Mouse (Mus musculus) forebrain, embryonic 13.5 days (tissue): ENCODE results near the gene Uspl1. TPM values are rescaled to one million over a fixed set of nuclear protein-coding genes. Genes with fewer than 3 reads are reported as not detected.
A peak's percentile ranks its signal among the peaks of the same experiment; 100 is the strongest.

ENCODE experiments used
- ATAC-seq: fragments of 200-750 bp; cut with Nextera tagmentation; 2 replicates; pipeline ENCODE4 v1.8.0; 2017
- H3K27ac ChIP-seq: fragments of 300-500 bp; sonication (generic); 2 replicates; pipeline ENCODE4 v1.5.1; 2015; ENCODE audit warnings: inconsistent platforms, mild to moderate bottlenecking, moderate library complexity
- H3K27me3 ChIP-seq: fragments of 300-500 bp; sonication (generic); 2 replicates; pipeline ENCODE4 v1.6.1; 2015; ENCODE audit warnings: mild to moderate bottlenecking, inconsistent platforms
- H3K36me3 ChIP-seq: fragments of 300-500 bp; sonication (generic); 2 replicates; pipeline ENCODE4 v1.6.1; 2015; ENCODE audit warnings: mild to moderate bottlenecking, inconsistent platforms; ENCODE audit not compliant: poor library complexity, severe bottlenecking
- H3K4me1 ChIP-seq: fragments of 300-500 bp; sonication (generic); 2 replicates; pipeline ENCODE4 v1.6.1; 2015; ENCODE audit warnings: inconsistent platforms
- H3K4me2 ChIP-seq: fragments of 300-500 bp; sonication (generic); 2 replicates; pipeline ENCODE4 v1.6.1; 2015; ENCODE audit warnings: inconsistent platforms, mild to moderate bottlenecking, moderate library complexity
- H3K4me3 ChIP-seq: fragments of 300-500 bp; sonication (generic); 2 replicates; pipeline ENCODE4 v1.5.1; 2015; ENCODE audit warnings: mild to moderate bottlenecking, inconsistent platforms
- H3K9ac ChIP-seq: fragments of 300-500 bp; sonication (generic); 2 replicates; pipeline ENCODE4 v1.6.1; 2015; ENCODE audit warnings: mild to moderate bottlenecking, inconsistent platforms
- H3K9me3 ChIP-seq: fragments of 300-500 bp; sonication (generic); replicated peaks from 2 replicates; pipeline ENCODE4 v1.6.1; 2016; ENCODE audit warnings: inconsistent platforms
- WGBS: fragments of 180-500 bp; shearing (Covaris S2); methylation state at CpG from one replicate; pipeline ENCODE4 v1.1.7; 2015; 5-methylcytosine and 5-hydroxymethylcytosine counted together
- polyA plus RNA-seq: library from polyadenylated mRNA; unstranded; fragments of >200 nt; fragmentation: Nextera tagmentation; extraction: Ambion mirVana; gene quantifications from 2 replicates; pipeline ENCODE4 v1.2.1, GENCODE M21; 2015

The Uspl1 gene
- polyA plus RNA-seq, 1 experiment from 2014 or later = 54.8 TPM

GRCm38 (mm10) chr5:149247047-149247904, 63.1 kb downstream of the Uspl1 start:
- no peaks in the 10 kb centered on the region for H3K36me3 ChIP-seq
- no peak overlapping the region for H3K9ac ChIP-seq
- no peaks in the 10 kb centered on the region for H3K27me3 ChIP-seq
- no peak overlapping the region for H3K4me2 ChIP-seq
- H3K4me1 ChIP-seq = no peaks in the 10 kb centered on the region
- H3K9me3 ChIP-seq = no peaks in the 10 kb centered on the region
- H3K4me3 ChIP-seq = no peak overlapping the region
- 54% methylated on average over 18 of the region's 20 CpGs for WGBS
- H3K27ac ChIP-seq = no peak overlapping the region
- no peak for ATAC-seq

- Histone ChIP-seq H3K27me3 (no peaks in the 10 kb centered on the region), H3K4me1 (no peaks in the 10 kb centered on the region), H3K4me3 (no peak overlapping the region), H3K27ac (no peak overlapping the region), H3K4me2 (no peak overlapping the region), H3K9me3 (no peaks in the 10 kb centered on the region), H3K9ac (no peak overlapping the region), H3K36me3 (no peaks in the 10 kb centered on the region)
- no peak for ATAC-seq
- WGBS = 76% methylated on average over 3 of the region's 3 CpGs
These were observed 68.2 kb downstream of the Uspl1 start for GRCm38 (mm10) chr5:149252303-149252702.

- ATAC-seq = no peak
These were observed 69.3 kb downstream of the Uspl1 start for GRCm38 (mm10) chr5:149253491-149253890.

GRCm38 (mm10) chr5:149255522-149255921, 71.4 kb downstream of the Uspl1 start:
- Histone ChIP-seq H3K27ac (no peak overlapping the region), H3K4me3 (no peak overlapping the region), H3K9ac (no peak overlapping the region), H3K27me3 (no peaks in the 10 kb centered on the region), H3K9me3 (no peaks in the 10 kb centered on the region), H3K4me1 (peaks cover 13% of the 10 kb centered on the region), H3K4me2 (no peak overlapping the region), H3K36me3 (no peaks in the 10 kb centered on the region)
- ATAC-seq = no peak
- 83% methylated on average over 2 of the region's 2 CpGs for WGBS

More at GRCm38 (mm10) chr5:149253491-149253890, 69.3 kb downstream of the Uspl1 start:
- H3K9ac ChIP-seq = no peak overlapping the region
- peaks cover 7% of the 10 kb centered on the region for H3K4me1 ChIP-seq
- H3K4me3 ChIP-seq = no peak overlapping the region
- 68% methylated on average over 2 of the region's 2 CpGs for WGBS
- H3K36me3 ChIP-seq = no peaks in the 10 kb centered on the region
- H3K9me3 ChIP-seq = no peaks in the 10 kb centered on the region
- no peaks in the 10 kb centered on the region for H3K27me3 ChIP-seq
- H3K27ac ChIP-seq = no peak overlapping the region
- no peak overlapping the region for H3K4me2 ChIP-seq

GRCm38 (mm10) chr5:149257518-149258281, 73.5 kb downstream of the Uspl1 start:
- H3K4me3 ChIP-seq = no peak overlapping the region
- H3K9me3 ChIP-seq = no peaks in the 10 kb centered on the region
- H3K9ac ChIP-seq = no peak overlapping the region
- peak overlapping the region; percentile 19; the same call in 1 of the 2 replicates for H3K27ac ChIP-seq
- H3K4me1 ChIP-seq = peaks cover 13% of the 10 kb centered on the region
- no peaks in the 10 kb centered on the region for H3K27me3 ChIP-seq
- 60% methylated on average over 14 of the region's 14 CpGs for WGBS
- ATAC-seq = peak; percentile 51; the same call in 1 of the 2 replicates
- no peaks in the 10 kb centered on the region for H3K36me3 ChIP-seq
- H3K4me2 ChIP-seq = no peak overlapping the region

GRCm38 (mm10) chr5:149259093-149259492, 74.9 kb downstream of the Uspl1 start:
- no peak overlapping the region for H3K9ac ChIP-seq
- peak overlapping the region; percentile 48 for H3K27ac ChIP-seq
- peak; percentile 19; the same call in 1 of the 2 replicates for ATAC-seq
- H3K4me2 ChIP-seq = peak overlapping the region; percentile 10; the same call in 1 of the 2 replicates
- H3K4me1 ChIP-seq = peaks cover 13% of the 10 kb centered on the region
- H3K9me3 ChIP-seq = no peaks in the 10 kb centered on the region
- no peaks in the 10 kb centered on the region for H3K27me3 ChIP-seq
- 42% methylated on average over 16 of the region's 16 CpGs for WGBS
- no peaks in the 10 kb centered on the region for H3K36me3 ChIP-seq
- H3K4me3 ChIP-seq = no peak overlapping the region

GRCm38 (mm10) chr5:149261449-149261848, 77.3 kb downstream of the Uspl1 start:
- no peak overlapping the region for H3K9ac ChIP-seq
- H3K27me3 ChIP-seq = no peaks in the 10 kb centered on the region
- ATAC-seq = no peak
- no peaks in the 10 kb centered on the region for H3K36me3 ChIP-seq
- H3K27ac ChIP-seq = no peak overlapping the region
- H3K4me3 ChIP-seq = no peak overlapping the region
- no peak overlapping the region for H3K4me2 ChIP-seq
- no peaks in the 10 kb centered on the region for H3K9me3 ChIP-seq
- peaks cover 13% of the 10 kb centered on the region for H3K4me1 ChIP-seq
- WGBS = 70% methylated on average over 7 of the region's 7 CpGs

GRCm38 (mm10) chr5:149261866-149262265, 77.7 kb downstream of the Uspl1 start:
- Histone ChIP-seq H3K4me1 (peaks cover 13% of the 10 kb centered on the region), H3K4me2 (no peak overlapping the region), H3K27ac (no peak overlapping the region), H3K9ac (no peak overlapping the region), H3K36me3 (no peaks in the 10 kb centered on the region), H3K27me3 (no peaks in the 10 kb centered on the region), H3K4me3 (no peak overlapping the region), H3K9me3 (no peaks in the 10 kb centered on the region)
- 68% methylated on average over 6 of the region's 6 CpGs for WGBS
- no peak for ATAC-seq

- Histone ChIP-seq H3K4me1 (no peaks in the 10 kb centered on the region), H3K36me3 (no peaks in the 10 kb centered on the region), H3K4me2 (no peak within 1 kb of the TSS), H3K4me3 (no peak within 1 kb of the TSS), H3K27ac (no peak within 1 kb of the TSS), H3K27me3 (no peaks in the 10 kb centered on the region), H3K9me3 (no peaks in the 10 kb centered on the region), H3K9ac (no peak within 1 kb of the TSS)
- 52% methylated on average over 4 of the region's 4 CpGs for WGBS
- no peak for ATAC-seq
These were observed 80.3 kb downstream of the Uspl1 start, which contains the start of gene Alox5ap for GRCm38 (mm10) chr5:149264405-149264804. Alox5ap (plus strand) TSS chr5:149264767.

- ATAC-seq = no peak
- Histone ChIP-seq H3K27ac (no peak overlapping the region), H3K4me1 (no peaks in the 10 kb centered on the region), H3K4me3 (no peak overlapping the region), H3K27me3 (no peaks in the 10 kb centered on the region), H3K36me3 (no peaks in the 10 kb centered on the region), H3K4me2 (no peak overlapping the region), H3K9ac (no peak overlapping the region), H3K9me3 (no peaks in the 10 kb centered on the region)
- WGBS = 58% methylated on average over 6 of the region's 6 CpGs
These were observed 80.7 kb downstream of the Uspl1 start for GRCm38 (mm10) chr5:149264878-149265279.
